Mouse (Mus musculus) liver, adult 2 months (tissue): Measurements from ENCODE around the gene Heg1. TPM values are rescaled to one million over a fixed set of nuclear protein-coding genes. Genes with fewer than 3 reads are reported as not detected.

Experiments
- DNase-seq: peaks from one replicate; pipeline ENCODE4 v3.0.0-alpha.2; 2011; ENCODE audit warnings: low read depth, low spot score; ENCODE audit errors: extremely low read depth
- H3K27ac ChIP-seq: fragments of 200-500 bp; replicated peaks from 2 replicates; pipeline ENCODE4 v1.5.1; 2012; ENCODE audit warnings: low read depth, mild to moderate bottlenecking, control low read depth, inconsistent platforms, low read length; ENCODE audit not compliant: insufficient read depth
- H3K27me3 ChIP-seq: fragments of 200-500 bp; 2 replicates; pipeline ENCODE4 v1.6.1; 2012; ENCODE audit warnings: mild to moderate bottlenecking, moderate library complexity, low read length, inconsistent platforms; ENCODE audit not compliant: control insufficient read depth, insufficient read depth
- H3K36me3 ChIP-seq: fragments of 200-500 bp; 2 replicates; pipeline ENCODE4 v1.6.1; 2012; ENCODE audit warnings: low read length, inconsistent platforms; ENCODE audit not compliant: control insufficient read depth, insufficient read depth
- H3K4me1 ChIP-seq: fragments of 200-500 bp; 2 replicates; pipeline ENCODE4 v1.6.1; 2011; ENCODE audit warnings: low read length; ENCODE audit not compliant: control insufficient read depth, insufficient read depth
- H3K4me3 ChIP-seq: fragments of 200-500 bp; 2 replicates; pipeline ENCODE4 v1.5.1; 2011; ENCODE audit warnings: low read depth, mild to moderate bottlenecking, control low read depth, low read length, moderate library complexity; ENCODE audit not compliant: insufficient read depth
- H3K79me2 ChIP-seq: fragments of 200-500 bp; 2 replicates; pipeline ENCODE4 v1.6.1; 2012; ENCODE audit warnings: inconsistent platforms, mild to moderate bottlenecking, low read length, moderate library complexity; ENCODE audit not compliant: control insufficient read depth, insufficient read depth
- H3K9ac ChIP-seq: fragments of 200-500 bp; 2 replicates; pipeline ENCODE4 v1.6.1; 2012; ENCODE audit warnings: low read depth, mild to moderate bottlenecking, control low read depth, inconsistent platforms, low read length
- CTCF ChIP-seq: fragments of 200-500 bp; IDR thresholded peaks from 2 replicates; pipeline ENCODE4 v1.5.1; 2011; ENCODE audit warnings: low read depth, low read length, control low read depth
- POLR2A ChIP-seq: fragments of 200-500 bp; IDR thresholded peaks from 2 replicates; pipeline ENCODE4 v1.6.1; 2011; ENCODE audit warnings: low read length, control low read depth; ENCODE audit not compliant: insufficient read depth; ENCODE audit errors: extremely low read depth
- WGBS: fragments of 180-500 bp; shearing (Covaris S2); methylation state at CpG from one replicate; pipeline ENCODE4 v1.1.7; 2018; 5-methylcytosine and 5-hydroxymethylcytosine counted together
- polyA plus RNA-seq: library from polyadenylated mRNA; depleted of rRNA; stranded (reverse); fragments of >200 nt; gene quantifications from 2 replicates; pipeline ENCODE4 v1.2.3, GENCODE M21; 2012
- total RNA-seq: library from RNA; depleted of rRNA; stranded (reverse); fragments of >200 nt; gene quantifications from 2 replicates; pipeline ENCODE4 v1.2.3, GENCODE M21; 2014

Gene Heg1
- total and polyA plus RNA-seq, 2 experiments, result 5.8 to 8.6 TPM

DNA sequence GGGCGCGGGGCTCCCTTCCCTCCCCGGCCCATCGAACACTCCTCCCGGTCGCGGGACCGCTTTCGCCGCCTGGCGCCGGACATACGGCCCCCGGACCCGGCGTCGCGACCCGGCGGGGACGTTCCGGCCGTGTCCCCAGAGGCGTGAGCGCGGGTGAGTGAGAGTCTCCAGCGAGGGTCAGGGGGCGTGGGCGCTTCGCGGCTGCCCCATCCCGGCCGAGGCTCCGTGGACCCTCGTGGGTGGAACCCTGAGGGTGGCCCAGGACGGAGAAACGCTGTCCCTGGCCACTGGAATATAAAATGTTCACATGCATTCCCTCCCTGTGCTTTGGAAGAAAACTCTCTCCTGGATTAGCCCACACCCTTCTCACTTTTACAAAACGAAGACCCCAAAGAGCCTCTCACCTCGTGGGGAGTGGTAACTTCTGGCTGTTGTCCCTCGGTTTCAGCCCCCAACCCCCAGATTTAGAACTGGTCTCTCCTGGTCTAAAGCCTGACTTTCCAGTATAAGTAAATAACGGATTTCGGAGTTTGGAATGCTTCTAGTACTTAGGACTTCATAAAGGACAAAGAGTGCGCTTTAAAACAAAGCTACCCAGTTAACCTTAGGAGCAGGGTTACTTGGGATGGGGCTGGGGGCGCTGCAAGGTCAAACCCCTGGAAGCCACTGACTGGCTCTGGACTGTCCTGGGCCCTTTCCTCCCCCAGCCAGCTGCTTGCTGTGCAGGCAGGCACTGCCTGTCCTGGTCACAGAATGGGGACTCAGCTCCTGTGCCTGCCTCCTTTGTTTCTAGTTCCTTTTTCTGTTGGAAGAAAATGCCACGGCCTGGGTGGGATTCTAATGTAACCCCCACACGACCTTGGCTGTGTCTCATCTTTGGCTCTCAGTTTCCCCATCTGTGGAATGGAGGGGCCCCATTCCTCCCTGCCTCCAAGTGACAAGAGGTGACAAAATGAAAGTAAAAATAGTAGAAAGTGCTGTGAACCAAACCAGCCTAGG, 832 bp downstream of the Heg1 start:
- peak; percentile 42 for DNase-seq
- Histone ChIP-seq H3K36me3 (no peaks in the 10 kb centered on the region), H3K27ac (peak overlapping the region; percentile 49), H3K79me2 (peaks cover 3% of the 10 kb centered on the region; the same call in 1 of the 2 replicates), H3K4me1 (peaks cover 2% of the 10 kb centered on the region; the same call in 1 of the 2 replicates), H3K9ac (peak overlapping the region; percentile 94), H3K4me3 (peak overlapping the region; percentile 85), H3K27me3 (no peaks in the 10 kb centered on the region)
- WGBS, result under 1% methylated on average over 46 of the region's 46 CpGs
- TF ChIP-seq POLR2A (no peak), CTCF (no peak)

- H3K9ac ChIP-seq, result no peak overlapping the region
- H3K4me3 ChIP-seq, result no peak overlapping the region
- H3K4me1 ChIP-seq, result peaks cover 2% of the 10 kb centered on the region; the same call in 1 of the 2 replicates
- H3K79me2 ChIP-seq, result peaks cover 3% of the 10 kb centered on the region; the same call in 1 of the 2 replicates
- H3K36me3 ChIP-seq, result no peaks in the 10 kb centered on the region
- no peak for TF ChIP-seq CTCF
- no peak for TF ChIP-seq POLR2A
- 30% methylated on average over 1 of the region's 1 CpGs for WGBS
- no peak for DNase-seq
- H3K27ac ChIP-seq, result no peak overlapping the region
- H3K27me3 ChIP-seq, result no peaks in the 10 kb centered on the region
These were observed 1.9 kb downstream of the Heg1 start for GRCm38 (mm10) chr16:33686056-33686455.

- Histone ChIP-seq H3K4me1 (peaks cover 2% of the 10 kb centered on the region; the same call in 1 of the 2 replicates), H3K27ac (no peak overlapping the region), H3K4me3 (no peak overlapping the region), H3K79me2 (peaks cover 3% of the 10 kb centered on the region; the same call in 1 of the 2 replicates), H3K27me3 (no peaks in the 10 kb centered on the region), H3K36me3 (no peaks in the 10 kb centered on the region), H3K9ac (peak overlapping the region; percentile 38; the same call in 1 of the 2 replicates)
- 76% methylated on average over 3 of the region's 3 CpGs for WGBS
- no peak for DNase-seq
- no peak for TF ChIP-seq POLR2A
These were observed 3.6 kb downstream of the Heg1 start for GRCm38 (mm10) chr16:33687724-33688123.

GRCm38 (mm10) chr16:33690975-33691747, 7.0 kb downstream of the Heg1 start:
- no peak overlapping the region for H3K9ac ChIP-seq
- H3K4me1 ChIP-seq, result peaks cover 2% of the 10 kb centered on the region; the same call in 1 of the 2 replicates
- no peak overlapping the region for H3K4me3 ChIP-seq
- WGBS, result 79% methylated on average over 6 of the region's 6 CpGs
- H3K27ac ChIP-seq, result no peak overlapping the region
- H3K27me3 ChIP-seq, result no peaks in the 10 kb centered on the region
- peak; percentile 24 for DNase-seq
- TF ChIP-seq POLR2A (no peak), CTCF (no peak)
- no peaks in the 10 kb centered on the region for H3K36me3 ChIP-seq
- peaks cover 10% of the 10 kb centered on the region for H3K79me2 ChIP-seq

GRCm38 (mm10) chr16:33693553-33693952, 9.4 kb downstream of the Heg1 start:
- Histone ChIP-seq H3K27ac (no peak overlapping the region), H3K79me2 (peaks cover 6% of the 10 kb centered on the region), H3K36me3 (no peaks in the 10 kb centered on the region), H3K4me3 (no peak overlapping the region), H3K4me1 (peaks cover 2% of the 10 kb centered on the region), H3K27me3 (no peaks in the 10 kb centered on the region), H3K9ac (no peak overlapping the region)
- WGBS, result 87% methylated on average over 1 of the region's 1 CpGs
- no peak for DNase-seq
- TF ChIP-seq POLR2A, result no peak
- TF ChIP-seq CTCF, result no peak
